Mouse (Mus musculus): ENCODE results near the gene Khdc4. TPM values are rescaled to one million over a fixed set of nuclear protein-coding genes. Genes with fewer than 3 reads are reported as not detected.

Khdc4 gene
- polyA plus RNA-seq (2015; fragmentation: Nextera tagmentation; extraction: Ambion mirVana): 92.5 and 106 TPM in 2 replicates

- H3K4me2 ChIP-seq: peak within 1 kb of the TSS; percentile 77
- WGBS: under 1% methylated on average over 47 of the region's 47 CpGs
- H3K4me1 ChIP-seq: peaks cover 15% of the 10 kb centered on the region
- peak; percentile 98 for ATAC-seq (ENCODE audit: insufficient number of reproducible peaks, insufficient read depth, low FRiP score, low TSS enrichment, low read depth)
- H3K4me3 ChIP-seq: peak within 1 kb of the TSS; percentile 94
- H3K9me3 ChIP-seq: no peaks in the 10 kb centered on the region
- no peaks in the 10 kb centered on the region for H3K27me3 ChIP-seq
- peak within 1 kb of the TSS; percentile 97 for H3K9ac ChIP-seq
- H3K36me3 ChIP-seq: peaks cover 26% of the 10 kb centered on the region
- peak within 1 kb of the TSS; percentile 99 for H3K27ac ChIP-seq
These were observed at the start of gene Khdc4 for GRCm38 (mm10) chr3:88684980-88685941. Gene Khdc4 (plus strand): TSS chr3:88685803.

GRCm38 (mm10) chr3:88636555-88636986 is 49.0 kb upstream of the Khdc4 start:
- Histone ChIP-seq H3K4me1 (no peaks in the 10 kb centered on the region), H3K9me3 (peaks cover 3% of the 10 kb centered on the region; the same call in 1 of the 2 replicates), H3K9ac (no peak overlapping the region), H3K4me2 (no peak overlapping the region), H3K36me3 (peaks cover 94% of the 10 kb centered on the region), H3K27me3 (no peaks in the 10 kb centered on the region), H3K4me3 (no peak overlapping the region), H3K27ac (no peak overlapping the region)
- no peak for ATAC-seq (ENCODE audit: insufficient number of reproducible peaks, insufficient read depth, low FRiP score, low TSS enrichment, low read depth)
- 91% methylated on average over 8 of the region's 8 CpGs for WGBS

- H3K27ac ChIP-seq: no peak overlapping the region
- WGBS: 94% methylated on average over 5 of the region's 5 CpGs
- ATAC-seq (ENCODE audit: insufficient number of reproducible peaks, insufficient read depth, low FRiP score, low TSS enrichment, low read depth): no peak
These were observed 48.5 kb upstream of the Khdc4 start for GRCm38 (mm10) chr3:88637134-88637533.

GRCm38 (mm10) chr3:88639239-88639638 is 46.4 kb upstream of the Khdc4 start:
- Histone ChIP-seq H3K4me1 (no peaks in the 10 kb centered on the region), H3K36me3 (peaks cover 94% of the 10 kb centered on the region), H3K4me3 (no peak overlapping the region), H3K27me3 (no peaks in the 10 kb centered on the region), H3K4me2 (no peak overlapping the region), H3K27ac (no peak overlapping the region), H3K9me3 (peaks cover 3% of the 10 kb centered on the region; the same call in 1 of the 2 replicates), H3K9ac (no peak overlapping the region)
- ATAC-seq (ENCODE audit: insufficient number of reproducible peaks, insufficient read depth, low FRiP score, low TSS enrichment, low read depth): no peak
- WGBS: 88% methylated on average over 12 of the region's 12 CpGs

More at GRCm38 (mm10) chr3:88637134-88637533, 48.5 kb upstream of the Khdc4 start:
- no peak overlapping the region for H3K4me3 ChIP-seq
- H3K9me3 ChIP-seq: peaks cover 3% of the 10 kb centered on the region; the same call in 1 of the 2 replicates
- H3K4me1 ChIP-seq: no peaks in the 10 kb centered on the region
- peaks cover 94% of the 10 kb centered on the region for H3K36me3 ChIP-seq
- H3K27me3 ChIP-seq: no peaks in the 10 kb centered on the region
- no peak overlapping the region for H3K4me2 ChIP-seq
- no peak overlapping the region for H3K9ac ChIP-seq

DNA sequence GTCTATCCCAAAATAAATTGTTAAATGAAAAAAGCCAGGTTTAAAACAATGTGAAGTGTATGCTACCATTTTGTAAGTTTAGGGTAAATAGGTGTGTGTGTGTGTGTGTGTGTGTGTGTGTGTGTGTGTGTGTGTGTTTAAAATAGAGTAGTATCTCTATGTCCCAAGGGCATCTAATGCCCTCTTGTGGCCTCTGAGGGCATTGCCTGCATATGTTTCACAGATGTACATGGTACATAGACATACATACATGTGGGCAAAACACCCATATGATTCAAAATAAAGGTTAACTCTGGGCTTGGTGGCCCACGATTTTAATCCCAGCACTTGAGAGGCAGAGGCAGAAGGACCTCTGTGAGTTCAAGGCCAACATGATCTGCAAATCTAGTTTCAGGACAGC is 44.9 kb upstream of the Khdc4 start:
- Histone ChIP-seq H3K4me1 (no peaks in the 10 kb centered on the region), H3K27me3 (no peaks in the 10 kb centered on the region), H3K4me3 (no peak overlapping the region), H3K36me3 (peaks cover 93% of the 10 kb centered on the region), H3K4me2 (no peak overlapping the region), H3K9ac (no peak overlapping the region), H3K9me3 (peaks cover 3% of the 10 kb centered on the region; the same call in 1 of the 2 replicates), H3K27ac (no peak overlapping the region)
- WGBS: 67% methylated on average over 1 of the region's 1 CpGs
- no peak for ATAC-seq (ENCODE audit: insufficient number of reproducible peaks, insufficient read depth, low FRiP score, low TSS enrichment, low read depth)

DNA sequence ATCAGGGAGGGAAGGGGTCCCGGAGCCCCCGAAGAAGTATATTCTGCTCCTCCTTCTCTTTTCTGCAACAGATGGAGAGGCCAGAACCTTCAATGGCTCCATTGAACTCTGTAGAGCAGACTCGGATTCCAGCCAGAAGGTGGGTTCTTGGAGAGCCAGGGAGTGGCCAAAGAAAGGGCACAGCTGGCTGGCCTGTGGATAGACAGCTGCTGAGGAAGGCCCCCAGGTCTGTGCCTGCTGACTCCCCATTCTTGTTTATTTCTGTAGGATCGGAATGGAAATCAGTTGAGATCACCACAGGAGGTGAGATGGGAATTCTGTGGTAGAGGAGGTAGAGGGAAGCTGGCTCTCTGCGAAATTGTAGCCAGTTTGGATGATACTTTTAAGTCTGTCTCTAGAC is 42.5 kb upstream of the Khdc4 start:
- H3K27me3 ChIP-seq: no peaks in the 10 kb centered on the region
- no peak overlapping the region for H3K4me2 ChIP-seq
- 84% methylated on average over 5 of the region's 5 CpGs for WGBS
- H3K4me1 ChIP-seq: no peaks in the 10 kb centered on the region
- no peak for ATAC-seq (ENCODE audit: insufficient number of reproducible peaks, insufficient read depth, low FRiP score, low TSS enrichment, low read depth)
- peaks cover 96% of the 10 kb centered on the region for H3K36me3 ChIP-seq
- no peaks in the 10 kb centered on the region for H3K9me3 ChIP-seq
- H3K4me3 ChIP-seq: no peak overlapping the region
- H3K27ac ChIP-seq: no peak overlapping the region
- H3K9ac ChIP-seq: no peak overlapping the region

GRCm38 (mm10) chr3:88645937-88646336 is 39.7 kb upstream of the Khdc4 start:
- Histone ChIP-seq H3K36me3 (peaks cover 82% of the 10 kb centered on the region), H3K27me3 (no peaks in the 10 kb centered on the region), H3K27ac (no peak overlapping the region), H3K4me1 (no peaks in the 10 kb centered on the region), H3K4me3 (no peak overlapping the region), H3K9me3 (no peaks in the 10 kb centered on the region), H3K4me2 (no peak overlapping the region), H3K9ac (no peak overlapping the region)
- 91% methylated on average over 12 of the region's 12 CpGs for WGBS
- ATAC-seq (ENCODE audit: insufficient number of reproducible peaks, insufficient read depth, low FRiP score, low TSS enrichment, low read depth): no peak

DNA sequence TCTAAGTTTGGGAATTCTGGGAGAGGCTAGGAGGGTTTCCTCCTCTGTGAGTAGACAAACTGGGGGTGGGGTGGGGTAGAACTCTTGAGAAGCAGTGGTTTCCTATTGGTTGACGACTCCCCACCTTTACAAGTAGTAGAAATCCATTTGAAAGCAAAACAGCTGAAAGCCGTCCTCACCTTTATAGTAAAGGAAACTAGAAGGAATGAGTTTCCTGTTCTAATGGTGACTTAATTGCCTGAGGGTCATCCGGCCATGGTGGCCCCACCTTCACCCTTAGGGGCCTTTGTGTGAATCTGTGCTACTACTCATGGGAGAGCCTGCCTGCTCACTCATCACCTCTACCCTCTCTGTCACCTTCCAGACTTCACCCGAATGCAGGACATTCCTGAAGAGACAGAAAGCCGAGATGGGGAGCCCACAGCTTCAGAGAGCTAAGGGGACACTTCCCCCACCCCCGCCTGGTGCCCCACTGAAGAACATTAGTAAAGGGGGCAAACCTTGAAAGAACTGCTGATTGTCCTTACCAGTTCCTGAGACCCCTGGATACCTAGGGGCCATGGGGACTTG is 39.1 kb upstream of the Khdc4 start:
- no peak for ATAC-seq (ENCODE audit: insufficient number of reproducible peaks, insufficient read depth, low FRiP score, low TSS enrichment, low read depth)
- Histone ChIP-seq H3K27me3 (no peaks in the 10 kb centered on the region), H3K4me2 (no peak overlapping the region), H3K9me3 (no peaks in the 10 kb centered on the region), H3K9ac (no peak overlapping the region), H3K27ac (no peak overlapping the region), H3K4me3 (no peak overlapping the region), H3K4me1 (no peaks in the 10 kb centered on the region), H3K36me3 (peaks cover 78% of the 10 kb centered on the region)
- WGBS: 74% methylated on average over 6 of the region's 6 CpGs

DNA sequence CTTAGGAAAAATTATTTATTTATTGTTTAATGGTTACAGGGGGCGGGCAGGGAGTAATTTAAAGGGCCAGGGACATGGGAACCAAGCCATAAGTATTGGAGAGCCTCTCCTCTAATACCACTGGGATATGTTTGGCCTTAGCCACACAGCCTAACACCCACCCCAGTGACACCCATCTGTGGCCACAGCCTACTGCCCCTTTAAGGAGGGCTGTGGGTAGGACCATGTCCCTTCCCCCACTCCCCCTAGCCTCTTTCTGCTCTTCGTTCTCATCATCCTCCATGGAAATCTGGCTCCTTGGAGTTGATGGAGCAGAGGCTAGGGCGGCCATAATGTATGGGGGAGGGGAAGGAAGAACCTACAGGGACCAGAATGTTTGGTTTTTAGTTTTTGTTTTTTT is 38.5 kb upstream of the Khdc4 start:
- no peak overlapping the region for H3K9ac ChIP-seq
- H3K4me3 ChIP-seq: no peak overlapping the region
- peaks cover 72% of the 10 kb centered on the region for H3K36me3 ChIP-seq
- no peaks in the 10 kb centered on the region for H3K4me1 ChIP-seq
- no peak for ATAC-seq (ENCODE audit: insufficient number of reproducible peaks, insufficient read depth, low FRiP score, low TSS enrichment, low read depth)
- 84% methylated on average over 3 of the region's 3 CpGs for WGBS
- H3K27ac ChIP-seq: no peak overlapping the region
- no peaks in the 10 kb centered on the region for H3K27me3 ChIP-seq
- no peaks in the 10 kb centered on the region for H3K9me3 ChIP-seq
- H3K4me2 ChIP-seq: no peak overlapping the region

DNA sequence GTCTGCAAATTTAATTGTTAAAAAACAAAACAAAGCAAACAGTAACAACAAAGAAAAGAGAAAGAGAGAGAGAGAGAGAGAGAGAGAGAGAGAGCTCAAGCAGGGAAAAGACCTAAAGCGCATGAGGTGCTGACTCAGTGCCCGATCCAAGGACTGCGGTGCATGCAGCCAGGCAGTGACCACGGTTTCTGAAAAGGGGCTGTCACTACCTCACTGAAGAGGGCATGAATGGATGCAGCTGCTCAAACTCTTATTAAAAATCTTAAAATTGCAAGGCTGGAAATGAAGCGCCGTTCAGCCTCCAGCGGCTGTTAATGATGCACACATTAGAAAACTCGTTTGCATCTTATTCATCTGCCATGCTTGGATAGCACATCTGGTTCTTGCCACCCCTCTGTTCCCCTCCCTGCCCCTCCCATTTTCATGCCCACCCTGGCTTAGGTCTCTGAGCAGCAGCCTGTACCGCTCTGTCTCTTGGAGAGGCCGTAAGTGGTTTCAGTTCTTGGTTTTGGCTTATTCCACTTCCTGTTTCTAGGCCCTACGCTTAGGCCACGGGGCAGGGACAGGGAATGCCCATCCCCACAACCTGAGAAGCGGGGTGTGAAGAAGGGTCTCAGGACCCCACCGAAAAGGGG is 37.7 kb upstream of the Khdc4 start:
- no peak overlapping the region for H3K4me2 ChIP-seq
- ATAC-seq (ENCODE audit: insufficient number of reproducible peaks, insufficient read depth, low FRiP score, low TSS enrichment, low read depth): no peak
- no peak overlapping the region for H3K9ac ChIP-seq
- H3K9me3 ChIP-seq: no peaks in the 10 kb centered on the region
- peaks cover 64% of the 10 kb centered on the region for H3K36me3 ChIP-seq
- 87% methylated on average over 14 of the region's 14 CpGs for WGBS
- H3K4me3 ChIP-seq: no peak overlapping the region
- no peak overlapping the region for H3K27ac ChIP-seq
- no peaks in the 10 kb centered on the region for H3K27me3 ChIP-seq
- 0 out of 2 replicates have a peak, but pooled peaks cover under 1% of the 10 kb centered on the region for H3K4me1 ChIP-seq

DNA sequence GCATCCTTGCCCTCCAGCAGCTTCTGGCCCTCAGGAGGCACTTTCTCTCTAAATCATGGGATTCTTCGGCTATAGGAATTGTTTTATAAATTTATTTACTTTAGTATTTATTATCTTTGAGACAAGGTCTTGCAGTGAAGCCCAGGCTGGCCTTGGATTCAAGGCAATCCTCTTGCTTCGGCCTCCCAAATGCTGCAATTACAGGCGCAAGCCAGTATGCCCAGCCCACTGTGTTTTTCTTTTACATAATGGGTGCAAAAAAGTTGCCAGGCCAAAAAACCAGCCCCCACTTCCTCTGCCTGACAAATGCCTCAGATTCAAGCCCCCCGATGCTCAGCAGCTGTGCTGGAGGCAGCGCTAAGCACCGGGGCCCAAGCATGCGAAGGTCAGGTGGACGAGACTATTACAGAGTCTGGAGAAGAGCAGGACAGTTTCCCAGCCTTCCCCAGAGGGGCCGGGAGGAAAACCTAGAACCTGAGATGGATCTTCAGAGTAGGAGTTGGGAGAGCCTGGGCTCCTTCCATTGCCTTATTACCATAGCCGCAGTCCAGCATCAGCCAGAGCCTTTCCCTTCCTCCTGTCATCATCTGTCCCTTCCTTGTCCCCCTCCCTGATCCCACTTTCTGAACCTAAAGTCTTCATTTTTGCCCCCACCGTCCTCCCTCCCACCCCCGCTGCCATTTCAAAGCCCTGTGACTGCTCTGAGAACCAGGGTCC is 37.0 kb upstream of the Khdc4 start:
- WGBS: 81% methylated on average over 12 of the region's 12 CpGs
- H3K9ac ChIP-seq: no peak overlapping the region
- no peaks in the 10 kb centered on the region for H3K27me3 ChIP-seq
- no peaks in the 10 kb centered on the region for H3K9me3 ChIP-seq
- no peak overlapping the region for H3K4me2 ChIP-seq
- no peak for ATAC-seq (ENCODE audit: insufficient number of reproducible peaks, insufficient read depth, low FRiP score, low TSS enrichment, low read depth)
- 0 out of 2 replicates have a peak, but pooled peaks cover 4% of the 10 kb centered on the region for H3K4me1 ChIP-seq
- H3K36me3 ChIP-seq: peaks cover 57% of the 10 kb centered on the region
- no peak overlapping the region for H3K4me3 ChIP-seq
- no peak overlapping the region for H3K27ac ChIP-seq
